ENCODE assay signal across 31 mouse cellular contexts in genomic region chr6:77191635-77192034, GRCm38 (mm10). TPM values are rescaled to one million over a fixed set of nuclear protein-coding genes. Genes with fewer than 3 reads are reported as not detected.
DNase-seq lines count a peak whose midpoint lies in the region; ATAC-seq and TF ChIP-seq lines count a peak whose summit lies in the region.
"Had no signal": no experiment of that assay in that cellular context is flagged by ENCODE, and none has a peak within 500 bp of the region (broad histone marks: within the 10 kb centered on the region; RNA-seq: fewer than 3 reads in every experiment).

No protein-coding gene starts in this region.

- H3K4me2 ChIP-seq in midbrain, embryonic 11.5 days = no peak overlapping the region
- no peak overlapping the region for H3K4me2 ChIP-seq in midbrain, embryonic 16.5 days (ENCODE audit: low read length)
- no peak overlapping the region for H3K4me2 ChIP-seq in kidney, embryonic 14.5 days (replicated peaks; ENCODE audit: low read depth, low read length)
- H3K4me2 ChIP-seq: embryonic facial prominence, embryonic 13.5 days; embryonic facial prominence, embryonic 15.5 days; forebrain, embryonic 12.5 days had no signal

- no peak overlapping the region for H3K4me3 ChIP-seq in midbrain, embryonic 11.5 days (ENCODE audit: low read depth, low read length)
- no peak overlapping the region for H3K4me3 ChIP-seq in midbrain, embryonic 16.5 days (ENCODE audit: low read depth, low read length)
- H3K4me3 ChIP-seq in ES-Bruce4 (ENCODE audit: low read depth, low read length) (no peak overlapping the region), ES-E14 (ENCODE audit: insufficient read depth in 1 of 2, low read depth in 1 of 2, low read length in 2 of 2, poor library complexity in 1 of 2, severe bottlenecking in 1 of 2) (no peak overlapping the region)
- H3K4me3 ChIP-seq in kidney, embryonic 14.5 days (ENCODE audit: low read length) = no peak overlapping the region
- H3K4me3 ChIP-seq: embryonic facial prominence, embryonic 13.5 days; embryonic facial prominence, embryonic 15.5 days; erythroblast, embryonic 14.5 days; forebrain, embryonic 10.5 days; forebrain, embryonic 12.5 days had no signal

- no peak for TF ChIP-seq CTCF in ES-Bruce4 (IDR thresholded peaks at IDR 0.05; ENCODE audit: low read depth, low read length)

- H3K36me3 ChIP-seq in midbrain, embryonic 11.5 days (ENCODE audit: control insufficient read depth, insufficient read depth, low read length) = no peaks in the 10 kb centered on the region
- H3K36me3 ChIP-seq in midbrain, embryonic 16.5 days (ENCODE audit: control insufficient read depth, insufficient read depth, low read length) = no peaks in the 10 kb centered on the region
- H3K36me3 ChIP-seq in ES-Bruce4 (ENCODE audit: control insufficient read depth, insufficient read depth, low read length, poor library complexity, severe bottlenecking) (no peaks in the 10 kb centered on the region), ES-E14 (ENCODE audit: control insufficient read depth, insufficient read depth, low read length, poor library complexity, severe bottlenecking) (no peaks in the 10 kb centered on the region)
- H3K36me3 ChIP-seq in kidney, embryonic 14.5 days (ENCODE audit: control insufficient read depth, insufficient read depth, low read length) = no peaks in the 10 kb centered on the region
- H3K36me3 ChIP-seq: embryonic facial prominence, embryonic 13.5 days; embryonic facial prominence, embryonic 15.5 days; forebrain, embryonic 10.5 days; forebrain, embryonic 12.5 days had no signal

- H3K27ac ChIP-seq in midbrain, embryonic 11.5 days (ENCODE audit: low read depth, low read length) = no peak overlapping the region
- H3K27ac ChIP-seq in midbrain, embryonic 16.5 days (ENCODE audit: low read length) = no peak overlapping the region
- no peak overlapping the region for H3K27ac ChIP-seq in ES-Bruce4 (ENCODE audit: insufficient read depth, low read length)
- H3K27ac ChIP-seq in ES-E14 (ENCODE audit: insufficient read depth, low read depth, low read length, poor library complexity, severe bottlenecking) = no peak overlapping the region
- H3K27ac ChIP-seq in kidney, embryonic 14.5 days (ENCODE audit: low read depth, low read length) = no peak overlapping the region
- H3K27ac ChIP-seq: embryonic facial prominence, embryonic 13.5 days; embryonic facial prominence, embryonic 15.5 days; forebrain, embryonic 10.5 days; forebrain, embryonic 12.5 days had no signal

- 62% methylated on average over 4 of the region's 4 CpGs for WGBS in midbrain, embryonic 11.5 days
- 66% methylated on average over 4 of the region's 4 CpGs for WGBS in midbrain, embryonic 16.5 days
- WGBS in kidney, embryonic 14.5 days = 73% methylated on average over 4 of the region's 4 CpGs

- in situ Hi-C loops in ES-E14 (cut with MboI; ENCODE audit: low sequenced_read_pairs in 2 of 2, unreplicated experiment in 2 of 2) = no loop called here

- no peak for DNase-seq in midbrain, embryonic 11.5 days (ENCODE audit: low spot score, missing footprints)
- DNase-seq in ES-E14 (ENCODE audit: low read depth, low spot score) (peak; percentile 33), WW6 (ENCODE audit: low read depth, low spot score) (peak; percentile 14), liver (no peak)
- DNase-seq: adrenal gland, adult 8-10 months; adrenal gland, postnatal 14 days; adrenal gland, postnatal 36 days; B cell, adult 2 months; cerebellum, adult 11 months; cerebellum, adult 18-20 months; cerebellum, adult 8-10 months; cerebellum, adult 9-11 months; cerebellum, postnatal 14 days; cerebellum, postnatal 36 days; embryo, embryonic 11 days had no signal

- no peak for TF ChIP-seq POLR2A in ES-Bruce4 (IDR thresholded peaks at IDR 0.05; ENCODE audit: insufficient read depth, low read length)

- no peaks in the 10 kb centered on the region for H3K9me3 ChIP-seq in midbrain, embryonic 11.5 days (ENCODE audit: control insufficient read depth, low read length)
- H3K9me3 ChIP-seq in midbrain, embryonic 16.5 days (replicated peaks; ENCODE audit: control insufficient read depth, low read length, poor library complexity, severe bottlenecking) = no peaks in the 10 kb centered on the region
- H3K9me3 ChIP-seq in ES-Bruce4 (replicated peaks; ENCODE audit: control insufficient read depth, insufficient read depth, low read length, poor library complexity, severe bottlenecking) (no peaks in the 10 kb centered on the region), ES-E14 (ENCODE audit: control insufficient read depth, insufficient read depth, low read depth, low read length) (no peaks in the 10 kb centered on the region)
- no peaks in the 10 kb centered on the region for H3K9me3 ChIP-seq in kidney, embryonic 14.5 days (ENCODE audit: control insufficient read depth, low read length)
- H3K9me3 ChIP-seq: embryonic facial prominence, embryonic 13.5 days; embryonic facial prominence, embryonic 15.5 days; forebrain, embryonic 10.5 days; forebrain, embryonic 12.5 days had no signal

- no peak overlapping the region for H3K9ac ChIP-seq in midbrain, embryonic 11.5 days (ENCODE audit: low read length)
- H3K9ac ChIP-seq in midbrain, embryonic 16.5 days (ENCODE audit: low read depth, low read length) = no peak overlapping the region
- no peak overlapping the region for H3K9ac ChIP-seq in ES-Bruce4 (ENCODE audit: low read depth, poor library complexity, severe bottlenecking)
- H3K9ac ChIP-seq in ES-E14 (ENCODE audit: insufficient read depth, low read depth, low read length, poor library complexity, severe bottlenecking) = no peak overlapping the region
- no peak overlapping the region for H3K9ac ChIP-seq in kidney, embryonic 14.5 days (ENCODE audit: low read depth, low read length)
- H3K9ac ChIP-seq: embryonic facial prominence, embryonic 13.5 days; embryonic facial prominence, embryonic 15.5 days; forebrain, embryonic 12.5 days had no signal

- H3K4me1 ChIP-seq in midbrain, embryonic 11.5 days (ENCODE audit: control insufficient read depth, insufficient read depth, low read length) = peaks cover 4% of the 10 kb centered on the region; the same call in 1 of the 2 replicates
- no peaks in the 10 kb centered on the region for H3K4me1 ChIP-seq in midbrain, embryonic 16.5 days (ENCODE audit: control insufficient read depth, insufficient read depth, low read length)
- peaks cover 5% of the 10 kb centered on the region for H3K4me1 ChIP-seq in ES-Bruce4 (ENCODE audit: control insufficient read depth, insufficient read depth, low read length)
- no peaks in the 10 kb centered on the region for H3K4me1 ChIP-seq in ES-E14 (ENCODE audit: control insufficient read depth in 2 of 2, insufficient read depth in 2 of 2, low read length in 2 of 2, poor library complexity in 1 of 2)
- H3K4me1 ChIP-seq in kidney, embryonic 14.5 days (ENCODE audit: control insufficient read depth, insufficient read depth, low read length) = no peaks in the 10 kb centered on the region
- H3K4me1 ChIP-seq: embryonic facial prominence, embryonic 13.5 days; embryonic facial prominence, embryonic 15.5 days had no signal

- peak; percentile 34; the same call in 1 of the 2 replicates for ATAC-seq in midbrain, embryonic 11.5 days (ENCODE audit: low FRiP score)
- no peak for ATAC-seq in midbrain, embryonic 16.5 days
- ATAC-seq in kidney, embryonic 14.5 days (ENCODE audit: low FRiP score, low TSS enrichment) = no peak
- no peak for ATAC-seq in cerebellum, adult (ENCODE audit: insufficient number of reproducible peaks, low FRiP score, low TSS enrichment)
- ATAC-seq: activated CD4-positive, CD25-positive, alpha-beta regulatory T cell, adult 4 months; CD4-positive, CD25-positive, alpha-beta regulatory T cell, adult 4 months; forebrain, embryonic 14.5 days; forebrain, embryonic 16.5 days had no signal

- peak; percentile 58; the same call in 1 of the 2 replicates for TF ChIP-seq EP300 in ES-Bruce4 (IDR thresholded peaks at IDR 0.05; ENCODE audit: insufficient read depth, low read depth, low read length)

- no peaks in the 10 kb centered on the region for H3K27me3 ChIP-seq in midbrain, embryonic 11.5 days (ENCODE audit: control insufficient read depth, insufficient read depth, low read length)
- H3K27me3 ChIP-seq in midbrain, embryonic 16.5 days (ENCODE audit: control insufficient read depth, insufficient read depth, low read depth, low read length) = no peaks in the 10 kb centered on the region
- H3K27me3 ChIP-seq in ES-Bruce4 (ENCODE audit: control insufficient read depth, insufficient read depth, low read length, poor library complexity, severe bottlenecking) = no peaks in the 10 kb centered on the region
- H3K27me3 ChIP-seq in kidney, embryonic 14.5 days (ENCODE audit: control insufficient read depth, insufficient read depth, low read length) = no peaks in the 10 kb centered on the region
- H3K27me3 ChIP-seq: CH12.LX; embryonic facial prominence, embryonic 13.5 days; embryonic facial prominence, embryonic 15.5 days; forebrain, embryonic 12.5 days had no signal

TF ChIP-seq in ES-E14, 5 proteins besides CTCF, POLR2A, EP300 and RAD21:
- TF ChIP-seq CHD2 (IDR thresholded peaks at IDR 0.05; ENCODE audit: low read depth, low read length) (no peak), MAFK (IDR thresholded peaks at IDR 0.05; ENCODE audit: insufficient read depth, low read depth, low read length) (no peak), HCFC1 (IDR thresholded peaks at IDR 0.05; ENCODE audit: borderline replicate concordance, insufficient read depth, low read length) (no peak), ZNF384 (IDR thresholded peaks at IDR 0.05; ENCODE audit: low read depth, low read length) (no peak), ZC3H11A (IDR thresholded peaks at IDR 0.05; ENCODE audit: borderline replicate concordance, low read depth, low read length) (no peak)

RNA-seq across cellular contexts. Expression of gene Lrrtm1, which starts 50.9 kb away (rescaled TPM):
- polyA plus RNA-seq in midbrain, embryonic 11.5 days (2014; fragmentation: Nextera tagmentation; extraction: Ambion mirVana) = 7.9 and 8.8 TPM in 2 replicates
- 53.1 and 60.7 TPM in 2 replicates for polyA plus RNA-seq in midbrain, embryonic 16.5 days (2015; fragmentation: Nextera tagmentation; extraction: Ambion mirVana)
- not detected in 2 replicates for polyA plus RNA-seq in ES-Bruce4 (2011; ENCODE audit: insufficient read depth, insufficient read length, low read depth, missing spikeins)
- total RNA-seq in ES-E14 (2012; rRNA removed) = 0.32 TPM in 1 of 2 replicates, not detected in the other
- polyA plus RNA-seq in kidney, embryonic 14.5 days (2014; fragmentation: Nextera tagmentation; extraction: Ambion mirVana) = 4.2 and 5.0 TPM in 2 replicates
- total RNA-seq: CH12.LX; common myeloid progenitor, adult 5-6 weeks; MEL had no signal
- polyA plus RNA-seq: activated CD4-positive, CD25-positive, alpha-beta regulatory T cell, adult 4 months; CD4-positive, CD25-positive, alpha-beta regulatory T cell, adult 4 months; erythroblast, embryonic 14.5 days had no signal

Comparison
In these comparisons a context has a peak if more than half of its experiments do, and no peak if none do; other contexts are left out.
1. DNase-seq: peak in ES-E14 (single experiment) and WW6 (single experiment); none in midbrain, embryonic 11.5 days (single experiment) and liver (single experiment).